Mouse (Mus musculus): Measurements from ENCODE around the gene Gm9887.

- no peak for TF ChIP-seq EP300 (IDR thresholded peaks at IDR 0.05; ENCODE audit: low read depth)
- TF ChIP-seq CTCF (IDR thresholded peaks at IDR 0.05; ENCODE audit: low read depth) = no peak
Measured at GRCm38 (mm10) chr12:69420716-69421115, 48.5 kb upstream of the Gm9887 start.
